Mouse (Mus musculus) B cell, adult 2 months (primary cell): ENCODE data around the gene Epn3.

Source experiments
- DNase-seq, 2 experiments: peaks; one replicate each; pipeline ENCODE4 v3.0.0; 2022

The Epn3 gene

GRCm38 (mm10) chr11:94491749-94492099 lies 8.1 kb downstream of the Epn3 start:
- no peak for DNase-seq

GRCm38 (mm10) chr11:94491035-94491748 lies 8.6 kb downstream of the Epn3 start:
- peak in 1 of 2 experiments; percentile 13 for DNase-seq

GRCm38 (mm10) chr11:94489745-94490144 lies 10.0 kb downstream of the Epn3 start:
- DNase-seq, result no peak

GRCm38 (mm10) chr11:94488767-94489533 lies 10.8 kb downstream of the Epn3 start:
- DNase-seq, result no peak

GRCm38 (mm10) chr11:94486001-94486400 lies 13.8 kb downstream of the Epn3 start, which contains the start of gene Spata20:
Gene Spata20 (minus strand): TSS chr11:94486179.
- DNase-seq, result peak; percentile 68 to 70

- no peak for DNase-seq
Observed at GRCm38 (mm10) chr11:94485223-94485622, 14.6 kb downstream of the Epn3 start.

- DNase-seq, result no peak
Observed at GRCm38 (mm10) chr11:94484636-94485035, 15.1 kb downstream of the Epn3 start.

- DNase-seq, result no peak
Observed at GRCm38 (mm10) chr11:94483921-94484320, 15.9 kb downstream of the Epn3 start.

GRCm38 (mm10) chr11:94483436-94483835 lies 16.3 kb downstream of the Epn3 start:
- DNase-seq, result no peak

GRCm38 (mm10) chr11:94482738-94483137 lies 17.0 kb downstream of the Epn3 start:
- no peak for DNase-seq

GRCm38 (mm10) chr11:94481963-94482362 lies 17.8 kb downstream of the Epn3 start:
- no peak for DNase-seq

GRCm38 (mm10) chr11:94480382-94480781 lies 19.4 kb downstream of the Epn3 start:
- DNase-seq, result no peak

GRCm38 (mm10) chr11:94477651-94478050 lies 22.1 kb downstream of the Epn3 start:
- no peak for DNase-seq

GRCm38 (mm10) chr11:94475722-94476121 lies 24.1 kb downstream of the Epn3 start:
- no peak for DNase-seq

- DNase-seq, result no peak
Observed at GRCm38 (mm10) chr11:94474544-94474910, 25.2 kb downstream of the Epn3 start.

- DNase-seq, result peak; percentile 55 to 56
Observed at GRCm38 (mm10) chr11:94473707-94474543, 25.8 kb downstream of the Epn3 start, which contains the start of gene Cacna1g. Gene Cacna1g (minus strand): TSS chr11:94474198.

- DNase-seq, result peak; percentile 13 to 18
Observed at GRCm38 (mm10) chr11:94472916-94473706, 26.7 kb downstream of the Epn3 start.

- peak in 1 of 2 experiments; percentile 7 for DNase-seq
Observed at GRCm38 (mm10) chr11:94472585-94472915, 27.2 kb downstream of the Epn3 start.

- DNase-seq, result no peak
Observed at GRCm38 (mm10) chr11:94471740-94472584, 27.8 kb downstream of the Epn3 start.

GRCm38 (mm10) chr11:94470391-94470790 lies 29.4 kb downstream of the Epn3 start:
- DNase-seq, result no peak
